8 mouse cellular contexts compared by ENCODE assay signal in genomic region chr4:116995798-116996135, GRCm38 (mm10). TPM values are rescaled to one million over a fixed set of nuclear protein-coding genes. Genes with fewer than 3 reads are reported as not detected.
A peak's percentile ranks its signal among the peaks of the same experiment; 100 is the strongest.
DNase-seq lines count a peak whose midpoint lies in the region; ATAC-seq and TF ChIP-seq lines count a peak whose summit lies in the region.

No protein-coding gene starts in this region.

- peak overlapping the region; percentile 85 for H3K9ac ChIP-seq in forebrain, embryonic 16.5 days (replicated peaks; ENCODE audit: low read depth, low read length)
- peak overlapping the region; percentile 88 for H3K9ac ChIP-seq in intestine, postnatal 0 days (ENCODE audit: low read depth, low read length)
- H3K9ac ChIP-seq in liver, postnatal 0 days (replicated peaks) = peak overlapping the region; percentile 96
- H3K9ac ChIP-seq in neural tube, embryonic 13.5 days = peak overlapping the region; percentile 89

- H3K4me1 ChIP-seq in cerebellum, adult 2 months (ENCODE audit: control insufficient read depth, insufficient read depth, low read length) = peaks cover 22% of the 10 kb centered on the region
- H3K4me1 ChIP-seq in forebrain, embryonic 16.5 days (replicated peaks; ENCODE audit: control insufficient read depth, insufficient read depth, low read length) = peaks cover 33% of the 10 kb centered on the region
- peaks cover 4% of the 10 kb centered on the region for H3K4me1 ChIP-seq in intestine, postnatal 0 days (replicated peaks; ENCODE audit: control insufficient read depth, insufficient read depth, low read length)
- H3K4me1 ChIP-seq in liver, postnatal 0 days (ENCODE audit: insufficient read depth) = peaks cover 24% of the 10 kb centered on the region
- H3K4me1 ChIP-seq in neural tube, embryonic 13.5 days (replicated peaks) = peaks cover 36% of the 10 kb centered on the region

- no peaks in the 10 kb centered on the region for H3K9me3 ChIP-seq in forebrain, embryonic 16.5 days (ENCODE audit: control insufficient read depth, low read length)
- H3K9me3 ChIP-seq in intestine, postnatal 0 days (ENCODE audit: control insufficient read depth) = no peaks in the 10 kb centered on the region
- H3K9me3 ChIP-seq in liver, postnatal 0 days (ENCODE audit: low read length) = no peaks in the 10 kb centered on the region
- H3K9me3 ChIP-seq in neural tube, embryonic 13.5 days = no peaks in the 10 kb centered on the region

- H3K36me3 ChIP-seq in forebrain, embryonic 16.5 days (ENCODE audit: control insufficient read depth, insufficient read depth) = peaks cover 14% of the 10 kb centered on the region
- peaks cover 43% of the 10 kb centered on the region for H3K36me3 ChIP-seq in intestine, postnatal 0 days (ENCODE audit: control insufficient read depth, insufficient read depth)
- peaks cover 41% of the 10 kb centered on the region for H3K36me3 ChIP-seq in liver, postnatal 0 days (replicated peaks; ENCODE audit: insufficient read depth, low read length)
- peaks cover 30% of the 10 kb centered on the region for H3K36me3 ChIP-seq in neural tube, embryonic 13.5 days

- TF ChIP-seq CTCF in cerebellum, adult 2 months (IDR thresholded peaks at IDR 0.05; ENCODE audit: borderline replicate concordance, insufficient read depth, low read depth, low read length) = peak; percentile 46; the same call in 1 of the 2 replicates
- peak; percentile 78 for TF ChIP-seq CTCF in intestine, postnatal 0 days (IDR thresholded peaks at IDR 0.05; ENCODE audit: low read depth)
- TF ChIP-seq CTCF in liver, postnatal 0 days (IDR thresholded peaks at IDR 0.05; ENCODE audit: low read depth) = peak; percentile 66

- TF ChIP-seq EP300 in liver, postnatal 0 days (IDR thresholded peaks at IDR 0.05; ENCODE audit: low read depth) = no peak

- TF ChIP-seq POLR2A in cerebellum, adult 2 months (IDR thresholded peaks at IDR 0.05; ENCODE audit: borderline replicate concordance, insufficient read depth, low read length) = no peak

- peak overlapping the region; percentile 96 for H3K4me2 ChIP-seq in forebrain, embryonic 16.5 days (ENCODE audit: low read length)
- H3K4me2 ChIP-seq in intestine, postnatal 0 days (replicated peaks; ENCODE audit: low read depth) = peak overlapping the region; percentile 95
- peak overlapping the region; percentile 98 for H3K4me2 ChIP-seq in liver, postnatal 0 days (ENCODE audit: low read depth, low read length)
- H3K4me2 ChIP-seq in neural tube, embryonic 13.5 days = peak overlapping the region; percentile 97

- peak overlapping the region; percentile 64 for H3K27ac ChIP-seq in cerebellum, adult 2 months (ENCODE audit: insufficient read depth, low read length)
- no peak overlapping the region; the same call in 1 of the 2 replicates for H3K27ac ChIP-seq in forebrain, embryonic 16.5 days (ENCODE audit: low read length)
- H3K27ac ChIP-seq in intestine, postnatal 0 days (ENCODE audit: low read depth, low read length) = peak overlapping the region; percentile 98
- peak overlapping the region; percentile 91 for H3K27ac ChIP-seq in liver, postnatal 0 days (ENCODE audit: low read depth)
- peak overlapping the region; percentile 89 for H3K27ac ChIP-seq in neural tube, embryonic 13.5 days (replicated peaks)

- DNase-seq in adrenal gland, adult 18-20 months (ENCODE audit: low spot score in 2 of 2) = peak; percentile 31 to 49
- DNase-seq in adrenal gland, postnatal 36 days = no peak
- DNase-seq in cerebellum, adult 2 months = peak; percentile 65 to 73
- DNase-seq in liver, postnatal 0 days = peak; percentile 75
- DNase-seq in thymus, postnatal 4 days = peak; percentile 68

- peak overlapping the region; percentile 85 for H3K4me3 ChIP-seq in cerebellum, adult 2 months (replicated peaks; ENCODE audit: insufficient read depth, low read depth, low read length)
- peak overlapping the region; percentile 87 for H3K4me3 ChIP-seq in forebrain, embryonic 16.5 days (replicated peaks; ENCODE audit: low read length)
- peak overlapping the region; percentile 96 for H3K4me3 ChIP-seq in intestine, postnatal 0 days (ENCODE audit: low read depth, low read length)
- H3K4me3 ChIP-seq in liver, postnatal 0 days (ENCODE audit: low read depth, low read length) = peak overlapping the region; percentile 99
- peak overlapping the region; percentile 78 for H3K4me3 ChIP-seq in neural tube, embryonic 13.5 days

- under 1% methylated on average over 16 of the region's 16 CpGs for WGBS in cerebellum, adult 2 months
- whole genome bisulfite sequencing in forebrain, embryonic 16.5 days = 1% methylated on average over 16 of the region's 16 CpGs
- WGBS in intestine, postnatal 0 days = under 1% methylated on average over 16 of the region's 16 CpGs
- under 1% methylated on average over 16 of the region's 16 CpGs for WGBS in liver, postnatal 0 days (ENCODE audit: insufficient replicate concordance)
- under 1% methylated on average over 16 of the region's 16 CpGs for WGBS in neural tube, embryonic 13.5 days

- no peaks in the 10 kb centered on the region for H3K27me3 ChIP-seq in cerebellum, adult 2 months (ENCODE audit: control insufficient read depth, insufficient read depth, low read length)
- no peaks in the 10 kb centered on the region for H3K27me3 ChIP-seq in forebrain, embryonic 16.5 days (replicated peaks; ENCODE audit: control insufficient read depth, insufficient read depth, low read length)
- no peaks in the 10 kb centered on the region for H3K27me3 ChIP-seq in intestine, postnatal 0 days (replicated peaks; ENCODE audit: control insufficient read depth, insufficient read depth, low read length)
- H3K27me3 ChIP-seq in liver, postnatal 0 days (ENCODE audit: insufficient read depth, low read length) = no peaks in the 10 kb centered on the region
- H3K27me3 ChIP-seq in neural tube, embryonic 13.5 days = no peaks in the 10 kb centered on the region

- 0 out of 2 replicates have a peak, but pooled peaks have one; percentile 1 for ATAC-seq in forebrain, embryonic 16.5 days
- peak; percentile 73 for ATAC-seq in intestine, postnatal 0 days
- peak; percentile 30 for ATAC-seq in liver, postnatal 0 days
- peak; percentile 13 for ATAC-seq in neural tube, embryonic 13.5 days (ENCODE audit: low read depth)

RNA-seq across cellular contexts. Expression of gene Hectd3, which starts 0.7 kb away (rescaled TPM):
- total RNA-seq in adrenal gland, adult 18-20 months (2021) = 10 to 100 TPM; 26.7 to 28.0 TPM
- 10 to 100 TPM; 22.5 to 26.9 TPM for total RNA-seq in adrenal gland, postnatal 36 days (2021)
- polyA plus RNA-seq in cerebellum, adult 2 months (2012; rRNA removed) = 69.5 and 73.1 TPM in 2 replicates
- 27.4 and 27.7 TPM in 2 replicates for polyA plus RNA-seq in forebrain, embryonic 16.5 days (2015; fragmentation: Nextera tagmentation; extraction: Ambion mirVana)
- 25.1 and 25.7 TPM in 2 replicates for polyA plus RNA-seq in intestine, postnatal 0 days (2015; fragmentation: Nextera tagmentation; extraction: Ambion mirVana)
- polyA plus RNA-seq in liver, postnatal 0 days (2015; fragmentation: Nextera tagmentation; extraction: Ambion mirVana) = 4.7 and 5.2 TPM in 2 replicates
- polyA plus RNA-seq in neural tube, embryonic 13.5 days (2015; fragmentation: Nextera tagmentation; extraction: Ambion mirVana) = 25.6 and 26.7 TPM in 2 replicates

RNA-seq across cellular contexts. Expression of gene Urod, which starts 1.6 kb away (rescaled TPM):
- 100 to 1,000 TPM; 116 to 124 TPM for total RNA-seq in adrenal gland, adult 18-20 months (2021)
- 100 to 1,000 TPM in 1 of 2 experiments, 10 to 100 TPM in 1; 97.9 to 126 TPM for total RNA-seq in adrenal gland, postnatal 36 days (2021)
- 107 and 109 TPM in 2 replicates for polyA plus RNA-seq in cerebellum, adult 2 months (2012; rRNA removed)
- polyA plus RNA-seq in forebrain, embryonic 16.5 days (2015; fragmentation: Nextera tagmentation; extraction: Ambion mirVana) = 59.1 and 63.4 TPM in 2 replicates
- polyA plus RNA-seq in intestine, postnatal 0 days (2015; fragmentation: Nextera tagmentation; extraction: Ambion mirVana) = 53.9 and 56.9 TPM in 2 replicates
- 245 and 255 TPM in 2 replicates for polyA plus RNA-seq in liver, postnatal 0 days (2015; fragmentation: Nextera tagmentation; extraction: Ambion mirVana)
- 72.7 and 76.8 TPM in 2 replicates for polyA plus RNA-seq in neural tube, embryonic 13.5 days (2015; fragmentation: Nextera tagmentation; extraction: Ambion mirVana)

RNA-seq across cellular contexts. Expression of gene Eif2b3, which starts 23.4 kb away (rescaled TPM):
- 10 to 100 TPM; 29.5 to 30.9 TPM for total RNA-seq in adrenal gland, adult 18-20 months (2021)
- 10 to 100 TPM; 29.0 to 33.6 TPM for total RNA-seq in adrenal gland, postnatal 36 days (2021)
- polyA plus RNA-seq in cerebellum, adult 2 months (2012; rRNA removed) = 26.1 and 26.3 TPM in 2 replicates
- 42.1 and 42.2 TPM in 2 replicates for polyA plus RNA-seq in forebrain, embryonic 16.5 days (2015; fragmentation: Nextera tagmentation; extraction: Ambion mirVana)
- polyA plus RNA-seq in intestine, postnatal 0 days (2015; fragmentation: Nextera tagmentation; extraction: Ambion mirVana) = 16.1 TPM in 2 replicates
- polyA plus RNA-seq in liver, postnatal 0 days (2015; fragmentation: Nextera tagmentation; extraction: Ambion mirVana) = 18.4 and 18.5 TPM in 2 replicates
- 45.8 and 48.9 TPM in 2 replicates for polyA plus RNA-seq in neural tube, embryonic 13.5 days (2015; fragmentation: Nextera tagmentation; extraction: Ambion mirVana)

Comparison
In these comparisons a context has a peak if more than half of its experiments do, and no peak if none do; other contexts are left out.
1. DNase-seq: peak in adrenal gland, adult 18-20 months (2 of 2), cerebellum, adult 2 months (2 of 2), liver, postnatal 0 days (single experiment) and thymus, postnatal 4 days (single experiment); none in adrenal gland, postnatal 36 days (0 of 2).
2. ATAC-seq: peak in every context shown above with its lines; median percentile 73 in intestine, postnatal 0 days; 30 in liver, postnatal 0 days; 13 in neural tube, embryonic 13.5 days; 1 in forebrain, embryonic 16.5 days.
3. Peak in every context shown above with its lines, with median percentiles within 50 percentile points of each other: H3K4me3 ChIP-seq, CTCF ChIP-seq, H3K4me2 ChIP-seq and H3K9ac ChIP-seq.